Mouse (Mus musculus): ENCODE measurements around the gene Stard3nl. TPM values are rescaled to one million over a fixed set of nuclear protein-coding genes. Genes with fewer than 3 reads are reported as not detected.

Gene Stard3nl
- 1 to 10 TPM; 5.9 to 8.8 (median 7.1) TPM for total RNA-seq (2022)

GRCm38 (mm10) chr13:19395688-19396354 is at the start of gene Stard3nl:
Stard3nl (minus strand) TSS chr13:19395795.
- DNase-seq (ENCODE audit: low spot score in 2 of 2): peak; percentile 97

- no peak for DNase-seq (ENCODE audit: low spot score in 2 of 2)
Measured at GRCm38 (mm10) chr13:19438040-19438439, 42.4 kb upstream of the Stard3nl start.

- DNase-seq (ENCODE audit: low spot score in 2 of 2): no peak
Measured at GRCm38 (mm10) chr13:19429812-19430370, 34.3 kb upstream of the Stard3nl start.

GRCm38 (mm10) chr13:19428076-19428475 is 32.5 kb upstream of the Stard3nl start:
- no peak for DNase-seq (ENCODE audit: low spot score in 2 of 2)

GRCm38 (mm10) chr13:19424563-19424962 is 29.0 kb upstream of the Stard3nl start:
- DNase-seq (ENCODE audit: low spot score in 2 of 2): no peak

GRCm38 (mm10) chr13:19422521-19422920 is 26.9 kb upstream of the Stard3nl start:
- no peak for DNase-seq (ENCODE audit: low spot score in 2 of 2)

- DNase-seq (ENCODE audit: low spot score in 2 of 2): no peak
Measured at GRCm38 (mm10) chr13:19417885-19418521, 22.4 kb upstream of the Stard3nl start.

- no peak for DNase-seq (ENCODE audit: low spot score in 2 of 2)
Measured at GRCm38 (mm10) chr13:19415894-19416531, 20.4 kb upstream of the Stard3nl start.

- DNase-seq (ENCODE audit: low spot score in 2 of 2): no peak
Measured at GRCm38 (mm10) chr13:19415337-19415736, 19.7 kb upstream of the Stard3nl start.

GRCm38 (mm10) chr13:19412334-19412939 is 16.8 kb upstream of the Stard3nl start:
- DNase-seq (ENCODE audit: low spot score in 2 of 2): no peak

GRCm38 (mm10) chr13:19411886-19412285 is 16.3 kb upstream of the Stard3nl start:
- no peak for DNase-seq (ENCODE audit: low spot score in 2 of 2)

- no peak for DNase-seq (ENCODE audit: low spot score in 2 of 2)
Measured at GRCm38 (mm10) chr13:19410694-19411093, 15.1 kb upstream of the Stard3nl start.

- no peak for DNase-seq (ENCODE audit: low spot score in 2 of 2)
Measured at GRCm38 (mm10) chr13:19407953-19408352, 12.4 kb upstream of the Stard3nl start.

GRCm38 (mm10) chr13:19404623-19405022 is 9.0 kb upstream of the Stard3nl start:
- no peak for DNase-seq (ENCODE audit: low spot score in 2 of 2)

- DNase-seq (ENCODE audit: low spot score in 2 of 2): no peak
Measured at GRCm38 (mm10) chr13:19394798-19395687, 552 bp downstream of the Stard3nl start.

- no peak for DNase-seq (ENCODE audit: low spot score in 2 of 2)
Measured at GRCm38 (mm10) chr13:19394171-19394570, 1.4 kb downstream of the Stard3nl start.

GRCm38 (mm10) chr13:19393731-19394130 is 1.9 kb downstream of the Stard3nl start:
- no peak for DNase-seq (ENCODE audit: low spot score in 2 of 2)

- DNase-seq (ENCODE audit: low spot score in 2 of 2): no peak
Measured at GRCm38 (mm10) chr13:19391608-19392007, 4.0 kb downstream of the Stard3nl start.

GRCm38 (mm10) chr13:19390296-19390695 is 5.3 kb downstream of the Stard3nl start:
- no peak for DNase-seq (ENCODE audit: low spot score in 2 of 2)

GRCm38 (mm10) chr13:19389896-19390295 is 5.7 kb downstream of the Stard3nl start:
- no peak for DNase-seq (ENCODE audit: low spot score in 2 of 2)

- no peak for DNase-seq (ENCODE audit: low spot score in 2 of 2)
Measured at GRCm38 (mm10) chr13:19389434-19389833, 6.2 kb downstream of the Stard3nl start.
